Mouse (Mus musculus) erythroblast, adult 5-6 weeks (primary cell): ENCODE results near the gene Aldoart2. TPM values are rescaled to one million over a fixed set of nuclear protein-coding genes. Genes with fewer than 3 reads are reported as not detected.
"Not testable (repeated sequence)": the region's sequence is repeated elsewhere in the genome, so short reads cannot be mapped to it uniquely, and the experiment has no call there.

Source experiments
- ATAC-seq: replicated peaks from 2 replicates; pipeline ENCODE4 v1.8.0; 2016; ENCODE audit warnings: moderate number of reproducible peaks, mild to moderate bottlenecking, moderate TSS enrichment, inconsistent platforms; ENCODE audit not compliant: poor library complexity, low FRiP score, severe bottlenecking
- total RNA-seq, 2 experiments: library from RNA; stranded (forward) in 1 of 2; stranded (reverse) in 1 of 2; fragments of 150-400 nt in 1 of 2; fragments of 200-764, 138-1000 nt in 1 of 2; gene quantifications; 2 replicates each; pipeline versions ENCODE4 v1.2.3 to v1.2.4; 2015 to 2017; ENCODE audit warnings: low replicate concordance in 2 of 2

The Aldoart2 gene
- total RNA-seq (2015; ENCODE audit: low replicate concordance) = not detected in 2 replicates
- not detected in 2 replicates for total RNA-seq (2017; ENCODE audit: low replicate concordance)

DNA sequence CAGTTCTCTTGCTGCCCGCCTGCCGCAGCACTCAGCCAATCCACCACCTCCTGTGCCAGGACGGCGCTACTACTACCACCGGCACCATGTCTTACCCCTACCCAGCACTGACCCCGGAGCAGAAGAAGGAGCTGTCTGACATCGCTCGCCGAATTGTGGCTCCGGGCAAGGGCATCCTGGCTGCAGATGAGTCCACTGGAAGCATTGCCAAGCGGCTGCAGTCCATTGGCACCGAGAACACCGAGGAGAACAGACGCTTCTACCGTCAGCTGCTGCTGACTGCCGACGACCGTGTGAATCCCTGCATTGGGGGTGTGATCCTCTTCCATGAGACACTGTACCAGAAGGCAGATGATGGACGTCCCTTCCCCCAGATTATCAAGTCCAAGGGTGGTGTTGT lies at the start of gene Aldoart2:
Gene Aldoart2, plus strand, starts transcription at position 34 of the 400 bp plus-strand sequence.
- no peak for ATAC-seq

- no peak for ATAC-seq
Observed at GRCm38 (mm10) chr12:55518061-55518738, 46.8 kb upstream of the Aldoart2 start.

DNA sequence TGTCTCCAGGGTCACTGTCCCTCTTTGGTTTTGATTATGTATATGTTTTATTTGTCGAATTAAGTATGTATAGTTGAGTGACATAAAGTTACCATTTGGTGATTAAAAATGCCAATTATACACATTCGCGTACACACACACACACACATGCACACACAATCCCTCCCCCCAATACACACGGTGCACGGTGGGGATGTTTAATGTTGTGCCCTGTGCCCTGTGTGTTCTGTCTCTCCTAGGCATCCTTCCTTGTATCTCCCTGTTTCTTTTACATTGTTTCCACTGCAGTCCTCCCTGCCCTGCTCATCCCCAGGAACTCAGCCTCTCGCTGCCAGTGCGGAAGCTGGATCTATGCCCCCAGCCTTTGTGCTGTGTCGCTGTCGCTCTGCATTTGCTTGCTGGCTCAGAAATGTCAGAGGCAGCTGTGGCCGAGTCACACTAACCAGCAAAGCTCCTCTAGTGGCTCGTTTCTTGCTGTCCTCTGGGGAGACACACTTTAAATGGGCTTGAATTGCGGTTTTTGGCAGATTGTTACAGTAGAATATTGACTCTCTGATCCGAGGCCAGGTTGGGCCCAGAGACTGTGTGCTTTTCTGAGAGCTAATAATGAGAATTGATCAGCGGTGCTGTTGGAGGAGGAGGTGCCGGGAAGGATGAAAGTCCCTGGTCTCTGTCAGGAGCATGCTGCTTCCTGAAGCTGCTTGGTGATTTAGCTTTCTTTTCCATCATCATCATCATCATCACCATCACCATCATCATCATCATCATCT lies 37.9 kb upstream of the Aldoart2 start:
- no peak for ATAC-seq

DNA sequence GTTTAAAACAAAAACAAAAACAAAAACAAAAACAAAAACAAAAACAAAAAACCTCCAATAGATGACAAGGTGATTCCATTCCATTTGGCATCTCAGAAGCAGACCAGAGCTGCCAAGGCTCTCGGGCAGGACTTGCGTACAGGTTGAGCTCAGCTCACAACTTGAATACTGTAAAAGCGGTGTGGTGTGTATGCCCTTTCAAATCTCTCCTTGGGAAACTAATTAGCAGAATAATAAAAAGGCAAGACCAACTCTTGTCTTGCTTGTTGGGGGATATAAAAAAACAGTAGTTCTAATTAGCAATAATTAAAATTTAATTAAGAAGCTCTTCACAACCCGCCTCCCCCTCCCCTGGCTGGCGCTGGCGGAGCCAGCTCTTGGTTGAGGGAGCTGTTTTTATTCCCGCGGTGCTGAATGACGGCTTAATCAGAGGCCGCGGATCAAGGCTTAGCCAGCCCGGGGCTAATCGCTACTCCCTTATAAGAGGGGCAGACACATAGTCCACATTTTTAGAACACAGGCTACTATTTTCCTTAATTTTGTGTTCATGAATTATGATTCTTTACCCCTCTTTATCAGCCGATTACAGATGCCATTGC lies 28.4 kb upstream of the Aldoart2 start:
- ATAC-seq = no peak

DNA sequence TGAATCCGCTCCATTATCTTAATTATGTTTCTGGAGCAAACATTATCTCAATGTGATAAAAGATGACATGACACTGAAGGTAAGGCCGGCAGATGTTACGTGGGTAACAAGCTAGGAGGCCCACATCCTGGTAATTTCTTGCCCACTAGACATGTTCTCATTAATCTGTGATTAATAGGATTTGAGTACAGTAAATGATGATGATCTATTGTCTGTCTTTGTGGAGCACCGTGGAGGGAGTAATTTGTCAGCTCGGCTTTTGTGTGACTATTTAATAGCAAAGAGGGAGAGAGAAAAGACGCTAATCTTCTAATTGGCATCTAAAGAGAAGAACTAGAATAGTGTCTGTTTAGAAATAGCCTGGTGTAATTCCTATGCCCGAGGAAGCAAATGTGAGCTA lies 27.3 kb upstream of the Aldoart2 start:
- ATAC-seq = no peak

DNA sequence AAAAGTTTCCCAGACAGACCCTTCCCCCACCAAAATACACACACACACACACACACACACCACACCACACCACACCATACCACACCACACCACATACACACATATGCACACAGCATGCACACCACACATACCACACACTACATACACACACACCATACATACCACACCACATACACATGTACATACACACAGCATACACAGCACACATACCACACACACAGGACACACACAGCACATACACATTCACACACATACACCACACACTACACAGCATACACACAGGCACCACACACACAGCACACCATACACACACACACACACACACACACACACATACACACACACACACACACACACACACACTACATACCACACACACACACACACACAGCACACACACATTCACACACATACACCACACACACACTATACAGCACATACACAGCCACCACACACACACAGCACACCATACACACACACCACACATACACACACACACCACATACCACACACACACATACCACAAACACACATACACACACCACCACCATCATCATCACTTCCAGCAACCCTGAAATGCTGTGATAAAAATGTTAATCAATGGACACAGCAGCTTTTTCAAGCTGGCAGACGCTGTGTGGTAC lies 26.6 kb upstream of the Aldoart2 start:
- peak; percentile 70 for ATAC-seq

DNA sequence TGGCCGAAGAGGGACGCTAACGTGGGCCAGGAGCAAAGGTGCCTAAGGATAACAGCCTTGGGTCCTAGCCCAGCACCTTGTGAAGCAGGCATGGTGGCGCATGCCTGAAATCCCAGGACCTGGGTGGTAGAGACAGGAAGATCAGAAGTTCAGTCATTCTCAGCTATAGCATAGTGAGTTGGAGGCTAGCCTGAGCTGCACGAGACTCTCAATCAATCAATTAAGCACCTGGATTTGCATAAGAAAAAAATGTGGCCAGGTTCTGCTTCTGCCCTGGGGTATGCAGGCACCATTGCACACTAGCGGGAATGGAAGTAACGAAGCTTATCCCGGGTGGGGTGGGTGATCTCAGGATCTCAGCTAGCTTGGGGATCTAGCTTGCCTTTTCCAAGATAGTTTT lies 25.9 kb upstream of the Aldoart2 start:
- no peak for ATAC-seq

GRCm38 (mm10) chr12:55554901-55555300 lies 10.1 kb upstream of the Aldoart2 start:
- not testable (repeated sequence) for ATAC-seq

- ATAC-seq = no peak
Observed at GRCm38 (mm10) chr12:55557866-55558265, 7.2 kb upstream of the Aldoart2 start.

DNA sequence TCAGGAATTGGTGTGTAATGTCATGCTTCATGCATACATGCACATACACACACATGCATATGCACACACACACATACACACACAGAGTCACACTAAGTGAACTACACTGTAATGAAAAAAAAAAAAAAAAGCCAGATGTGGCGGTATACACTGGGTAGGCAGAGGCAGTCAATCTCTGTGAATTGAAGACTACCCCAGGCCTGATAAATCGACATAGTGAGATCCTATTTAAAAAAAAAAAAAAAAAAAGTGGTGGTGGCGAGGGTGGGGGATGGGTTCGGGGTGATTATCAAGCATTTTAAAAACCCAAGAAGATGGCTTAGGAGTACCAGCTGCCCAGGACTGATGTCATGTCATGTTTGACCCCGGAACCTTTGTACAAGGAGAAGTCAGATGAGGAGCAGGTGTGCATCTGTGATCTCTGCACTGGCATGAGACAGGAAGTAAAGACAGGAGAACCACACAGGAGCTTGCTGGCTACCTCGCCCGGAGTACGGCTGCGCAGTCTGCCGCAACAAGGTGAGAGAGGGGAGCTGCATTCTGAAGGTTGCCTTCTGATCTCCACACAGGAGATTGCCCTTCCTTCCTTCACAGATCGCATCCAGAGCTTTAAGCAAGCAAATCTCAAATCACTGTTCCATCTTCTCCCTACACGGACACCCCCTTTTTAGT lies 5.7 kb upstream of the Aldoart2 start:
- no peak for ATAC-seq

GRCm38 (mm10) chr12:55560025-55560690 lies 4.9 kb upstream of the Aldoart2 start:
- ATAC-seq = no peak

GRCm38 (mm10) chr12:55563742-55564141 lies 1.3 kb upstream of the Aldoart2 start:
- no peak for ATAC-seq

DNA sequence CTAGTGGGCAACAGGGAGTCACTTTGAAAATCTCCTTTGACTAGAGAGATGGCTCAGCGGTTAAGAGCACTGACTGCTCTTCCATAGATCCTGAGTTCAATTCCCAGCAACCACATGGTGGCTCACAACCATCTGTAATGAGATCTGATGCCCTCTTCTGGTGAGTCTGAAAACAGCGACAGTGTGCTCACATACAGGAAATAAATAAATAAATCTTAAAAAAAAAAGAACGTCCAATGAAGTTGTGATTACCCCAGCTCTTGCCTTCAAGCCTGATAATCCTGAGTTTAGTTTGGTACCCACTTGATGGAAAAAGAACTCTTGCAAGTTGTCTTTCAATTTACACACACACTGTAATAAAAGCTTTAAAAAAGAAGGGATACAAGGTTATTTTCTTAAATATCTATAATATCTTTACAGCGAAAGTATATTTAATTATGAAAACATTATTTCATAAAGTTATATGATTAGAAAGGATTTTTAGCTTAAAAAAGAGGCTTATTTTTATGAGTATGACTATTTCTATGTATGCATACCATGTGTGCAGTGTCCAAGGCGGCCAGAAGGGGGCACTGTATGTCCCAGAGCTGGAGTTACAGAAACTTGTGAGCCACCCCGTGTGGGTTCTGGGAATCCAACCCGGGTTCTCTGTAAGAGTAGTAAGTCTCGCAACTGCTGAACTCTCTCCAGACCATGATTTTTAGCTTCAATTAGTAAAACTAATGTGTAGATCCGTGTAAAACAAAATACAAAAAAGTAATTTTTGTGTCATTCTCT lies 664 bp upstream of the Aldoart2 start:
- ATAC-seq = no peak

GRCm38 (mm10) chr12:55565867-55566266 lies 828 bp downstream of the Aldoart2 start:
- ATAC-seq = no peak

DNA sequence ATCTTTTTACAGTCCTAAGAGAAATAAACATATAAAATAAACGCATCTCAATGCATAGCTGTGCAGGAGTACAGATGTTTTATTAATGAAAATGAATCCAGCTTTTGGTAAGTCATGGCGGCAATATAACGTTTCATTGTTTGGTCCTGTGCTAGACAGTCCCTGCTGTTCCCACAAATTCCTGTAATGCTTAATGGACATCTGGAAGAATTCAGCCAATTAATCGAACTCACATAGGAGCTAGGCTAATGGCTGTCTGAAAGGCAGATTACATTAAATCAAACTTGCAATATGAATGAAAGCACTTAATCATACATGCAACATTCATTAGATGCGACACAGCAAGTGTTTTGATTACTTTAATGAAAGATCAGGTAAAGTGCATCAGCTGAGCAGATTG lies 1.8 kb downstream of the Aldoart2 start:
- ATAC-seq = no peak

GRCm38 (mm10) chr12:55568466-55568865 lies 3.4 kb downstream of the Aldoart2 start:
- ATAC-seq = no peak

GRCm38 (mm10) chr12:55569676-55570075 lies 4.6 kb downstream of the Aldoart2 start:
- no peak for ATAC-seq

- no peak for ATAC-seq
Observed at GRCm38 (mm10) chr12:55570646-55571045, 5.6 kb downstream of the Aldoart2 start.

DNA sequence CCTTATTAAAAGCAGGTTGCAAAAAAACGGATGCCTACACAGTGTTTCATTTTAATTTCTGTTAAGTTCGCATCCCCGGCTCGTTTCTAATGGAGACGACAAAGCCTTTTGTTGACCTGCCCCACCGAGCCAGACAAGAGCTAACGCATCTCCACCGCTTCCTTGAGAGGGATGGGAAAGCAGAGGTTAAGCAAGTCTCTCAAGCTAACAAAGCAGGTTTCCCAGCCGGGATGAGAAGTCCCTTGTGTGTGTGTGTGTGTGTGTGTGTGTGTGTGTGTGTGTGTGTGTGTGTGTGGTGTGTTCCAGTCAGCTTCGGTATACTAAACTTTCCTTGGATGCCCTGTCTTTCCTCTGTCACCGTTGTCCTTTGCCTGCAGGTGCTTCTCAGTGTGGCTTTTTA lies 6.1 kb downstream of the Aldoart2 start:
- ATAC-seq = no peak
